Mouse (Mus musculus): ENCODE measurements at regions not wholly inside any gene's neighbourhood (a gene's known extent, or its start where the extent isn't known, plus 50 kb on each side); places are given as distances from the start of the nearest gene placed in this dataset.
"Not testable (repeated sequence)": the region's sequence is repeated elsewhere in the genome, so short reads cannot be mapped to it uniquely, and the experiment has no call there.

- H3K36me3 ChIP-seq (ENCODE audit: control insufficient read depth, insufficient read depth, low read length): no peaks in the 10 kb centered on the region
- no peak overlapping the region for H3K4me3 ChIP-seq (ENCODE audit: low read depth, low read length)
- no peak overlapping the region for H3K4me2 ChIP-seq
- no peaks in the 10 kb centered on the region for H3K9me3 ChIP-seq (ENCODE audit: control insufficient read depth, low read length)
- ATAC-seq (ENCODE audit: low FRiP score): no peak
- H3K4me1 ChIP-seq (ENCODE audit: control insufficient read depth, insufficient read depth, low read length): no peaks in the 10 kb centered on the region
- no peaks in the 10 kb centered on the region for H3K27me3 ChIP-seq (ENCODE audit: control insufficient read depth, insufficient read depth, low read length)
- H3K9ac ChIP-seq (ENCODE audit: low read length): no peak overlapping the region
- no peak overlapping the region for H3K27ac ChIP-seq (ENCODE audit: low read depth, low read length)
- WGBS: 86% methylated on average over 2 of the region's 2 CpGs
- no peak for DNase-seq (ENCODE audit: low spot score, missing footprints)
Measured at GRCm38 (mm10) chr4:23954140-23954539, 542.1 kb upstream of the Mms22l start.

GRCm38 (mm10) chr4:23982193-23982592, 514.1 kb upstream of the Mms22l start:
- not testable (repeated sequence) for H3K9ac ChIP-seq (ENCODE audit: low read length); H3K36me3 ChIP-seq (ENCODE audit: control insufficient read depth, insufficient read depth, low read length); H3K9me3 ChIP-seq (ENCODE audit: control insufficient read depth, low read length); H3K27me3 ChIP-seq (ENCODE audit: control insufficient read depth, insufficient read depth, low read length); DNase-seq (ENCODE audit: low spot score, missing footprints); ATAC-seq (ENCODE audit: low FRiP score); H3K4me2 ChIP-seq; H3K4me3 ChIP-seq (ENCODE audit: low read depth, low read length)
- H3K27ac ChIP-seq (ENCODE audit: low read depth, low read length): peak overlapping the region; percentile 87
- peaks cover 18% of the 10 kb centered on the region for H3K4me1 ChIP-seq (ENCODE audit: control insufficient read depth, insufficient read depth, low read length)
- WGBS: 69% methylated on average over 2 of the region's 2 CpGs

- Histone ChIP-seq H3K4me2 (peak overlapping the region; percentile 25; the same call in 1 of the 2 replicates), H3K27ac (ENCODE audit: low read depth, low read length) (peak overlapping the region; percentile 87), H3K27me3 (ENCODE audit: control insufficient read depth, insufficient read depth, low read length) (no peaks in the 10 kb centered on the region), H3K9ac (ENCODE audit: low read length) (peak overlapping the region; percentile 25; the same call in 1 of the 2 replicates), H3K4me1 (ENCODE audit: control insufficient read depth, insufficient read depth, low read length) (peaks cover 18% of the 10 kb centered on the region), H3K9me3 (ENCODE audit: control insufficient read depth, low read length) (no peaks in the 10 kb centered on the region), H3K36me3 (ENCODE audit: control insufficient read depth, insufficient read depth, low read length) (no peaks in the 10 kb centered on the region), H3K4me3 (ENCODE audit: low read depth, low read length) (no peak overlapping the region)
- ATAC-seq (ENCODE audit: low FRiP score) (peak; percentile 99), DNase-seq (ENCODE audit: low spot score, missing footprints) (peak; percentile 95)
- 11% methylated on average over 13 of the region's 13 CpGs for whole genome bisulfite sequencing
Measured at GRCm38 (mm10) chr4:23982790-23983451, 513.3 kb upstream of the Mms22l start.

- Histone ChIP-seq H3K27me3 (ENCODE audit: control insufficient read depth, insufficient read depth, low read length) (no peaks in the 10 kb centered on the region), H3K27ac (ENCODE audit: low read depth, low read length) (peak overlapping the region; percentile 87), H3K36me3 (ENCODE audit: control insufficient read depth, insufficient read depth, low read length) (no peaks in the 10 kb centered on the region), H3K4me3 (ENCODE audit: low read depth, low read length) (no peak overlapping the region), H3K4me2 (peak overlapping the region; percentile 25; the same call in 1 of the 2 replicates), H3K9me3 (ENCODE audit: control insufficient read depth, low read length) (no peaks in the 10 kb centered on the region), H3K9ac (ENCODE audit: low read length) (no peak overlapping the region; the same call in 1 of the 2 replicates), H3K4me1 (ENCODE audit: control insufficient read depth, insufficient read depth, low read length) (peaks cover 18% of the 10 kb centered on the region)
- 2% methylated on average over 8 of the region's 8 CpGs for WGBS
- DNase-seq (ENCODE audit: low spot score, missing footprints) (no peak), ATAC-seq (ENCODE audit: low FRiP score) (peak; percentile 91)
Measured at GRCm38 (mm10) chr4:23983452-23983805, 512.8 kb upstream of the Mms22l start.

- H3K9ac ChIP-seq (ENCODE audit: low read length): no peak overlapping the region
- H3K4me1 ChIP-seq (ENCODE audit: control insufficient read depth, insufficient read depth, low read length): peaks cover 18% of the 10 kb centered on the region
- H3K4me2 ChIP-seq: no peak overlapping the region
- DNase-seq (ENCODE audit: low spot score, missing footprints) (peak; percentile 92), ATAC-seq (ENCODE audit: low FRiP score) (no peak)
- no peaks in the 10 kb centered on the region for H3K36me3 ChIP-seq (ENCODE audit: control insufficient read depth, insufficient read depth, low read length)
- H3K27ac ChIP-seq (ENCODE audit: low read depth, low read length): peak overlapping the region; percentile 44; the same call in 1 of the 2 replicates
- H3K27me3 ChIP-seq (ENCODE audit: control insufficient read depth, insufficient read depth, low read length): no peaks in the 10 kb centered on the region
- no peak overlapping the region for H3K4me3 ChIP-seq (ENCODE audit: low read depth, low read length)
- 39% methylated on average over 3 of the region's 3 CpGs for WGBS
- H3K9me3 ChIP-seq (ENCODE audit: control insufficient read depth, low read length): no peaks in the 10 kb centered on the region
Measured at GRCm38 (mm10) chr4:23984005-23984404, 512.2 kb upstream of the Mms22l start.

GRCm38 (mm10) chr4:23985956-23986355, 510.3 kb upstream of the Mms22l start:
- Histone ChIP-seq H3K9me3 (ENCODE audit: control insufficient read depth, low read length) (no peaks in the 10 kb centered on the region), H3K27me3 (ENCODE audit: control insufficient read depth, insufficient read depth, low read length) (no peaks in the 10 kb centered on the region), H3K4me1 (ENCODE audit: control insufficient read depth, insufficient read depth, low read length) (peaks cover 18% of the 10 kb centered on the region), H3K9ac (ENCODE audit: low read length) (no peak overlapping the region), H3K4me3 (ENCODE audit: low read depth, low read length) (no peak overlapping the region), H3K4me2 (no peak overlapping the region), H3K36me3 (ENCODE audit: control insufficient read depth, insufficient read depth, low read length) (no peaks in the 10 kb centered on the region), H3K27ac (ENCODE audit: low read depth, low read length) (peak overlapping the region; percentile 56; the same call in 1 of the 2 replicates)
- WGBS: 27% methylated on average over 4 of the region's 4 CpGs
- ATAC-seq (ENCODE audit: low FRiP score) (no peak; the same call in 1 of the 2 replicates), DNase-seq (ENCODE audit: low spot score, missing footprints) (no peak)

GRCm38 (mm10) chr4:23993823-23994222, 502.4 kb upstream of the Mms22l start:
- 0 out of 2 replicates have a peak, but pooled peaks cover 7% of the 10 kb centered on the region for H3K4me1 ChIP-seq (ENCODE audit: control insufficient read depth, insufficient read depth, low read length)
- ATAC-seq (ENCODE audit: low FRiP score) (peak; percentile 56), DNase-seq (ENCODE audit: low spot score, missing footprints) (peak; percentile 89)

GRCm38 (mm10) chr4:23994261-23994965, 501.8 kb upstream of the Mms22l start:
- H3K4me1 ChIP-seq (ENCODE audit: control insufficient read depth, insufficient read depth, low read length): 0 out of 2 replicates have a peak, but pooled peaks cover 7% of the 10 kb centered on the region
- ATAC-seq (ENCODE audit: low FRiP score) (peak; percentile 83), DNase-seq (ENCODE audit: low spot score, missing footprints) (no peak)
- H3K27me3 ChIP-seq (ENCODE audit: control insufficient read depth, insufficient read depth, low read length): no peaks in the 10 kb centered on the region
- no peak overlapping the region for H3K27ac ChIP-seq (ENCODE audit: low read depth, low read length)
- no peaks in the 10 kb centered on the region for H3K36me3 ChIP-seq (ENCODE audit: control insufficient read depth, insufficient read depth, low read length)
- H3K9ac ChIP-seq (ENCODE audit: low read length): no peak overlapping the region
- WGBS: 31% methylated on average over 4 of the region's 4 CpGs
- no peaks in the 10 kb centered on the region for H3K9me3 ChIP-seq (ENCODE audit: control insufficient read depth, low read length)
- H3K4me2 ChIP-seq: no peak overlapping the region
- H3K4me3 ChIP-seq (ENCODE audit: low read depth, low read length): no peak overlapping the region

More at GRCm38 (mm10) chr4:23993823-23994222, 502.4 kb upstream of the Mms22l start:
- H3K9ac ChIP-seq (ENCODE audit: low read length): no peak overlapping the region
- H3K27ac ChIP-seq (ENCODE audit: low read depth, low read length): no peak overlapping the region
- H3K4me2 ChIP-seq: no peak overlapping the region
- WGBS: 31% methylated on average over 3 of the region's 3 CpGs
- no peaks in the 10 kb centered on the region for H3K27me3 ChIP-seq (ENCODE audit: control insufficient read depth, insufficient read depth, low read length)
- H3K36me3 ChIP-seq (ENCODE audit: control insufficient read depth, insufficient read depth, low read length): no peaks in the 10 kb centered on the region
- H3K9me3 ChIP-seq (ENCODE audit: control insufficient read depth, low read length): no peaks in the 10 kb centered on the region
- H3K4me3 ChIP-seq (ENCODE audit: low read depth, low read length): no peak overlapping the region

Data from midbrain, embryonic 11.5 days (tissue).